Mouse (Mus musculus): ENCODE measurements at regions not wholly inside any gene's neighbourhood (a gene's known extent, or its start where the extent isn't known, plus 50 kb on each side); places are given as distances from the start of the nearest gene placed in this dataset.

- intact Hi-C loops (cut with DNase I), result no loop called here
- DNase-seq (ENCODE audit: low spot score), result no peak
These were observed 139.4 kb downstream of the Wscd1 start for GRCm38 (mm10) chr11:71889161-71889560.

GRCm38 (mm10) chr11:71887211-71887610 is 137.5 kb downstream of the Wscd1 start:
- intact Hi-C loops (cut with DNase I), result no loop called here

GRCm38 (mm10) chr11:71886771-71887170 is 137.1 kb downstream of the Wscd1 start:
- intact Hi-C loops (cut with DNase I), result no loop called here
- no peak for DNase-seq (ENCODE audit: low spot score)

More at GRCm38 (mm10) chr11:71887211-71887610, 137.5 kb downstream of the Wscd1 start:
- DNase-seq (ENCODE audit: low spot score), result no peak

DNA sequence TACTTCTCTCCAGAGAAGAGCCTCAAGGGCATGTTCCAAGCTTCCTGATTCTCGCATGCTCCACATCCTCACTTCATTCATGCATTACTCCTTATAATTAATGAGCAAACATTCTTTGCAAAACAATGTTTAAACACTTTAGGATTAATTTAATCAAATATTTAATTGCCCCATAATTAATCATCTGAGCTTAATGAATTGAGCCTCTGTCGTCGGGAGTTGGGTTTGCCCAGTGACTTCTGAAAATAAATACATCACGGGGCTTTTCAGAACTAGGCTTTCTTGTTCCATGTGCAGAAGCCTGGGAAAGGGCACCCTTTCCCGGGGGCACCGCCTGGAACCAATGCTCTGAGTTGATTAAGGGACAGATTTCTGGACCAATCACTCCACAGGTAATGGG is 135.1 kb downstream of the Wscd1 start:
- DNase-seq (ENCODE audit: low spot score), result no peak
- intact Hi-C loops (cut with DNase I), result no loop called here

DNA sequence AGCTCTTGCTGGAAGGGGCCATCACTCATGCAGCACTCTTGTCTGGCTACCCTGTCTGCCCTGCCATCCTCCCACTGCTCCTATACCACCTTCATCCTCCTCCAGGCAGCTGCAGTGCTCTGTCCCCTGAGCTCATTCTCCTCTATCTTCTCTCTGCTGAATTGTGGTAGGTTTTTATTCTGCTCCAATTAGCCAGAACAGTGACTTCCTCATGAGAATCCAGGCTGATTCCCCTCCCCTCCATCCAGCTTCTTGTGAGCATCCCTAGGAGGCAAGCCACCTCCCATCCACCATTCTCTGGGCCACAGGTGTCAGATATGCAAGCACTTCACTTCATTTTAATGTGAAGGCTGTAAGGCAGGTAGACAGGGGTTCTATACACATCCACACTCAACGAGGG is 132.1 kb downstream of the Wscd1 start:
- no peak for DNase-seq (ENCODE audit: low spot score)
- intact Hi-C loops (cut with DNase I), result no loop called here

GRCm38 (mm10) chr11:71871297-71871696 is 121.6 kb downstream of the Wscd1 start:
- no peak for DNase-seq (ENCODE audit: low spot score)
- intact Hi-C loops (cut with DNase I), result no loop called here

DNA sequence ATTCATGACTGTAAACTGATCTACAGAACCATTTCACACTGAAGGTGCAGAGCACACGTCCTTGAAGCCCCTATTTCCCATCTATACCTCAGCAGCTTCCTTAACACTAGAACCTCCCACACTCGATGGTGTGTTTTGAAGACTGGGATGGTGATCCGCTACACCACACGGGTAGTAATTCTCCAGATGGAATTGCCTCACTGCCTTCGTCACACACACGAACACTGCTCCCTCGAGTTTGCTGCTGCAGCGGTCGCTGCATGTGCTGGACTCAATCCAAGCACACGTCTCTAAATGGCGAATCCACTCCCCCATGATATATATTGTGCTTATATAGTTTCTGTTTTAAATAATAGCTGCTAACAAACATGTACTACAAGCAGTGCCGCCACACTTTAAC is 117.0 kb downstream of the Wscd1 start:
- intact Hi-C loops (cut with DNase I), result loop anchor here (10.0 kb wide), 1 partner anchor 158 kb away; no protein-coding TSS in a partner anchor
- DNase-seq (ENCODE audit: low spot score), result no peak

GRCm38 (mm10) chr11:71857926-71858325 is 108.2 kb downstream of the Wscd1 start:
- no peak for DNase-seq (ENCODE audit: low spot score)
- intact Hi-C loops (cut with DNase I), result no loop called here

DNA sequence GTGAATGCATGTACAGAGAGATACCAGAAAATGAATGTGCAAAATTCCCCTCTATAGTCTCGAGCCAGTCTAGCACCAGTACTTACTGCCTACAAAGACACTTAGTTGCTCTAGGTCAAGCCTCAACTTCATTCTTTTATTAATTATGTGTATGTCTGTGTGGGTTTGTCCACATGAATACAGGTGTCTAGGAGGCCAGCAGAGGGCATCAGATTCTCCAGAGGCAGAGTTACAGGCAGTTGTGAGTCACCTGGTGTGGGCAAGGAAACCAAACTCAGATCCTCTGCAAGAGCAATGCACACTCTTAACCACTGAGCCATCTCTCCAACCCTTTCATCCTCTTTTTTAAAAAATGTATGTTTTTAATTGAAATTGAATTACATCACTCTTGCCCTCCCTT is 105.8 kb downstream of the Wscd1 start:
- DNase-seq (ENCODE audit: low spot score), result no peak
- intact Hi-C loops (cut with DNase I), result no loop called here

DNA sequence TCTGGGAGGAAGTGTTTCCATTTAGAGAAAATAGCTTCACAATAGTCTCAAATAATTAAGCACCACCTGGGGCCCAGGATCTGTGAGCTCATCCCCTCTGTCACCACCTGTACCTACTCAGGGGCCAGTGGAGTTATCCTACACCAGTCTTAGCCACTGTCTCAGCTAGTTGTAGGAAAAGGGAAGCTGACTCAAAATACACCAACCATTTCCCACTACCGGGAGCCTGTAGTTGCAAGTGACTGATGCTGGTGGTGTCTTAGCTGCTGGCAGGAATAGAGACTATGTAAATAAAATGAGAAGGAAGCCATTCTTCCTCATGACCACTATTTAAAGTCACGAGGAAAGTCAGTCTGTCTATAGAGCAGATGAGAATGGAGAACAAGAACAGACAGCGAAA is 105.3 kb downstream of the Wscd1 start:
- intact Hi-C loops (cut with DNase I), result no loop called here
- DNase-seq (ENCODE audit: low spot score), result no peak

DNA sequence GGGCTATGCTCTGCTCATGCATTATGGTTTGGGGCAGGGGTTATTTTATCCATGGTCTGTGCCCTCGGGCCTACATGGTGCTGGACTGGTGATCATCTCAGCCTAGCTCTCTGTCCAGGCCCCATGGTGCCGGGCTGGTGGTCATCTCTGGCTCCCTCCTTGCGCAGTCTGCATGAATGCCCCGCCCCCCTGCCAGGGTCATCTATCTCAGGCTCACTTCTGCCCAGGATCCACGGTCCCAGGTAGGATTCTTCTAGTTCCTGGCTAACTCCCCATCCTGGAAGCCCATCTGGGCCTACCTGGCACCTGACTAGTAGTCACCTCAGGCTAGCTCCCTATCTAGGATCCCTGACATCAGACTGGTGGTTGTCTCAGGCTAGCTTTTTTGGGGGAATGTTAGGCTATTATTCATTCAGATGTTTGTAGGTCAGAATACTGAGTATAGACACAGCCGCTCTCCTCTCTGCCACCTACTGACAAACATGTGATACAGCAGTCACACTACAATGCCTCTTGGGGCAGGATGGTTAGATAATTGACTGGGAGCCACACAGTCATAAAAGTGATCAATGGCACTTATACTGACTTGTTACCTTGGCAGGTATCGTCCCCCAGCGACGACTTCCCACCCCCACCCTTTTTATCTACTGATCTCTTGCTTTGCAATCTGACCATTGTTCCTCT is 98.1 kb downstream of the Wscd1 start:
- intact Hi-C loops (cut with DNase I), result loop anchor here (2.0 to 5.0 kb wide), 3 partner anchors 96 to 501 kb away; no protein-coding TSS in a partner anchor
- no peak for DNase-seq (ENCODE audit: low spot score)

DNA sequence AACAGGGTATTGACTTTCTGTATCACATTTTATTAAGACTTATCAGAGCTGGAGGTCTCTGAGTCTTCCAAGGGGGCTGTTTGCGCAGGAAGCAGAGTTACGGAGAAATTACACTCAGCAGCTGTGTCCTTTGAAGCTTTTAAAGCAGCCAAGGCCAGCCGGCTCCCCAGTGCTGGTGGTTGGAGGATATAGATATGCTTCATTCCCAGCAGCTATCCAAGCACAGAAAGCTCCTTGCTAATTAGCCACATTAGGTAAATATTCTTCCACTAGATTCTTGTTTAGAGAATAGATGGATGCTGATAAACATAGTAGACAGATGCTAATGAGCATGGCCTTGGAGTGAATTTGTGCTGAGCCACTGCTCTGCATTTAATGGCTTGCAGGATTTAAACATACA is 96.8 kb downstream of the Wscd1 start:
- intact Hi-C loops (cut with DNase I), result loop anchor here (5.0 kb wide), 2 partner anchors 94 to 499 kb away; no protein-coding TSS in a partner anchor
- no peak for DNase-seq (ENCODE audit: low spot score)

GRCm38 (mm10) chr11:71840635-71841443 is 91.1 kb downstream of the Wscd1 start:
- DNase-seq (ENCODE audit: low spot score), result no peak
- intact Hi-C loops (cut with DNase I), result no loop called here
